Mouse (Mus musculus) midbrain, embryonic 11.5 days (tissue): ENCODE results near the gene Cpm. TPM values are rescaled to one million over a fixed set of nuclear protein-coding genes. Genes with fewer than 3 reads are reported as not detected.

Experiments used
- ATAC-seq: fragments of 200-750 bp; cut with Nextera tagmentation; 2 replicates; pipeline ENCODE4 v1.8.0; 2017; ENCODE audit warnings: moderate TSS enrichment, moderate library complexity; ENCODE audit not compliant: low FRiP score
- DNase-seq: peaks from one replicate; pipeline ENCODE4 v3.0.0; 2015; ENCODE audit warnings: low spot score; ENCODE audit errors: missing footprints
- H3K27ac ChIP-seq: fragments of 300-500 bp; sonication (generic); 2 replicates; pipeline ENCODE4 v1.5.1; 2014; ENCODE audit warnings: low read depth, low read length
- H3K27me3 ChIP-seq: fragments of 300-500 bp; sonication (generic); 2 replicates; pipeline ENCODE4 v1.6.1; 2014; ENCODE audit warnings: mild to moderate bottlenecking, low read length, moderate library complexity, mixed read lengths; ENCODE audit not compliant: control insufficient read depth, insufficient read depth
- H3K36me3 ChIP-seq: fragments of 300-500 bp; sonication (generic); 2 replicates; pipeline ENCODE4 v1.6.1; 2014; ENCODE audit warnings: mild to moderate bottlenecking, low read length, moderate library complexity, mixed read lengths; ENCODE audit not compliant: control insufficient read depth, insufficient read depth
- H3K4me1 ChIP-seq: fragments of 300-500 bp; sonication (generic); 2 replicates; pipeline ENCODE4 v1.6.1; 2014; ENCODE audit warnings: low read length; ENCODE audit not compliant: control insufficient read depth, insufficient read depth
- H3K4me2 ChIP-seq: fragments of 300-500 bp; sonication (generic); 2 replicates; pipeline ENCODE4 v1.6.1; 2014; ENCODE audit warnings: mild to moderate bottlenecking, moderate library complexity
- H3K4me3 ChIP-seq: fragments of 300-500 bp; sonication (generic); 2 replicates; pipeline ENCODE4 v1.5.1; 2014; ENCODE audit warnings: low read depth, low read length
- H3K9ac ChIP-seq: fragments of 300-500 bp; sonication (generic); 2 replicates; pipeline ENCODE4 v1.6.1; 2014; ENCODE audit warnings: low read length
- H3K9me3 ChIP-seq: fragments of 300-500 bp; sonication (generic); 2 replicates; pipeline ENCODE4 v1.6.1; 2016; ENCODE audit warnings: low read length; ENCODE audit not compliant: control insufficient read depth
- WGBS: fragments of 180-500 bp; shearing (Covaris S2); extraction: QIAGEN DNeasy Blood & Tissue Kit; methylation state at CpG from one replicate; pipeline ENCODE4 v1.1.7; 2014; 5-methylcytosine and 5-hydroxymethylcytosine counted together
- polyA plus RNA-seq: library from polyadenylated mRNA; unstranded; fragments of >200 nt; fragmentation: Nextera tagmentation; extraction: Ambion mirVana; gene quantifications from 2 replicates; pipeline ENCODE4 v1.2.1, GENCODE M21; 2014

The Cpm gene
- polyA plus RNA-seq, 1 experiment from 2014 or later = 6.2 TPM

GRCm38 (mm10) chr10:117666947-117667630 lies 37.8 kb downstream of the Cpm start:
- Histone ChIP-seq H3K36me3 (no peaks in the 10 kb centered on the region), H3K4me1 (no peaks in the 10 kb centered on the region), H3K4me2 (no peak overlapping the region), H3K27me3 (no peaks in the 10 kb centered on the region), H3K27ac (no peak overlapping the region), H3K9ac (no peak overlapping the region), H3K4me3 (no peak overlapping the region), H3K9me3 (no peaks in the 10 kb centered on the region)
- 92% methylated on average over 9 of the region's 9 CpGs for WGBS
- ATAC-seq (no peak), DNase-seq (no peak)

GRCm38 (mm10) chr10:117667663-117668507 lies 38.6 kb downstream of the Cpm start:
- H3K36me3 ChIP-seq = no peaks in the 10 kb centered on the region
- H3K4me2 ChIP-seq = no peak overlapping the region
- H3K27ac ChIP-seq = no peak overlapping the region
- no peaks in the 10 kb centered on the region for H3K9me3 ChIP-seq
- no peaks in the 10 kb centered on the region for H3K27me3 ChIP-seq
- WGBS = 93% methylated on average over 28 of the region's 28 CpGs
- ATAC-seq (no peak), DNase-seq (no peak)
- no peak overlapping the region for H3K9ac ChIP-seq
- no peaks in the 10 kb centered on the region for H3K4me1 ChIP-seq
- H3K4me3 ChIP-seq = no peak overlapping the region

DNA sequence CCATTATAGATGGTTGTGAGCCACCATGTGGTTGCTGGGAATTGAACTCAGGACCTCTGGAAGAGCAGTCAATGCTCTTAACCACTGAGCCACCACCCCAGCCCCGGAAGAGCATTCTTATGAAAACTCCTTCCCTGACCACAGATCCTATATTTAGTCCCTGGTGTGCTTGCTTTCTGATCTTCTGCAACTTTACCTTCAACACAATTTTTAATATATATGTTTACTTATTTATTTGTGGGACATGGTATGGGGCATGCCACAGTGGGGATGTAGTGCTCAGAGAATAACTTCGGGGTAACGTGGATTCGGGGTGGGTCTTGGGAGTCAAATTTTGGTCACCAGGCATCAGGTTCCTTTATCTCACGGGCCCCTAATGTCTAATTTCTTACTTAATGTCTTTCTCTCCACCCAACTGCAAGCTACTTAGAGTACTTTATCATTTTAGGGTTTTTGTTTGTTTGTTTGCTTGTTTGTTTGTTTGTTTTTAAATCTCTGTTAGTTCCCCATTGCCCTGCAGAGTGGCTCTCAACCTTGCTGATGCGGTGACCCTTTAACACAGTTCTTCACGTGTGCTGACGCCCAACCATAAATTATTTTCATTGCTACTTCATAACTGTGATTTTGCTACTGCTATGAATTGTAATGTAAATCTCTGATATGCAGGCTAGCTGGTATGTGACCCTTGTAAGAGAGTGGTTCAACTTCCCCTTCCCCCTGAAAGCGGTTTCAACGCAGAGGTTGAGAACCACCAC lies 39.4 kb downstream of the Cpm start:
- DNase-seq (no peak), ATAC-seq (no peak)
- Histone ChIP-seq H3K9me3 (no peaks in the 10 kb centered on the region), H3K27me3 (no peaks in the 10 kb centered on the region), H3K4me2 (no peak overlapping the region), H3K4me3 (no peak overlapping the region), H3K27ac (no peak overlapping the region), H3K36me3 (no peaks in the 10 kb centered on the region), H3K4me1 (no peaks in the 10 kb centered on the region), H3K9ac (no peak overlapping the region)
- 93% methylated on average over 10 of the region's 10 CpGs for WGBS

DNA sequence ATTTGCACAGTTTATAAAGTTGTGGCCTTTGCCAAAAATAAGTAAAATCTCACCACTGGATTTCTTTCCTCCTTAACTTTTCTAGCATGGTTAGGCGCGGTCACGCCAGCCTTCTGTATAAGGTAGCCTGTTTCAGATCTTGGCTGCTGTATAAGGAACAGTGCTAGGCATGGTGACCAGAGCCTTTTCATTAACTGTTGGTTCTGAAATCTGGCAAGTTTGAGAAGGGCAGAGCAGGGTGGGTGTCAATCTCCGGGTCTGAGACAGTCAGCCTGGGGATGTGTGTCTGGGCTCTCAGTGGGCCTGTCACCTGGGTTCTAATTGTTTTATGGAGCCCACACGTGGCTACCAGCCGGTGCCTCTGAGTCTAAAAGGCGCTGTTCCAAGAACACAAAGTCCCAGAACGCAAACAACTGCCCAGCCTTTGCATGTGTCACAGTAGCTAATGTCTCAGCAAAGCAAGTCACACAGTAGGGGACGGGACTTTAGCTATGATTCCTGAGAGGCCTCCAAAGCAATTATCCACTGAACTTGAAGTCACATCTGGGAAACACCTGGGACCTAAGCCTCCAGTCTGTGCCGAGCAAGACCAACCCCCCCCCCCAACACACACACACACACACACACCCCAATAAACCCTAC lies 40.3 kb downstream of the Cpm start:
- no peak for DNase-seq
- Histone ChIP-seq H3K36me3 (no peaks in the 10 kb centered on the region), H3K9ac (no peak overlapping the region), H3K4me2 (no peak overlapping the region), H3K27ac (no peak overlapping the region), H3K9me3 (no peaks in the 10 kb centered on the region), H3K4me3 (no peak overlapping the region), H3K27me3 (no peaks in the 10 kb centered on the region), H3K4me1 (no peaks in the 10 kb centered on the region)
- no peak for ATAC-seq
- 79% methylated on average over 10 of the region's 10 CpGs for WGBS

DNA sequence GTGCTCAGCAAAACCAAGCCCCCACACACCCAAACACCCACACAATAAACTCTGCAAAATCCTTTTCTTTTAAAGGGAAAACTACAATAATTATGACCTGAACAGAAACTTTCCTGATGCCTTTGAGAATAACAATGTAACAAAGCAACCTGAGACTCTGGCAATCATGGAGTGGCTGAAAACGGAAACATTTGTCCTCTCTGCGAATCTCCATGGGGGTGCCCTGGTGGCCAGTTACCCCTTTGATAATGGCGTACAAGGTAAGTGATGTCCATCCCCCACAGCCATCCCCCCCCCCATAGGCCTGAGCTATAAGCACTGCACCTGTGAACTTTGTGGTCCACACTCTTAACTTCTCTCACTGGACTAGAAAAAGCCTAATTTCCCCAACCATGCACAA lies 40.8 kb downstream of the Cpm start:
- WGBS = 68% methylated on average over 3 of the region's 3 CpGs
- no peak overlapping the region for H3K27ac ChIP-seq
- H3K4me1 ChIP-seq = no peaks in the 10 kb centered on the region

GRCm38 (mm10) chr10:117670791-117671190 lies 41.5 kb downstream of the Cpm start:
- Histone ChIP-seq H3K9me3 (no peaks in the 10 kb centered on the region), H3K27me3 (no peaks in the 10 kb centered on the region), H3K4me2 (no peak overlapping the region), H3K4me3 (no peak overlapping the region), H3K4me1 (no peaks in the 10 kb centered on the region), H3K9ac (no peak overlapping the region), H3K36me3 (no peaks in the 10 kb centered on the region), H3K27ac (no peak overlapping the region)
- DNase-seq = no peak
- ATAC-seq = no peak
- WGBS = 86% methylated on average over 5 of the region's 5 CpGs

More for the DNA sequence above, 40.8 kb downstream of the Cpm start:
- no peaks in the 10 kb centered on the region for H3K9me3 ChIP-seq
- DNase-seq (no peak), ATAC-seq (no peak)
- no peaks in the 10 kb centered on the region for H3K36me3 ChIP-seq
- H3K4me2 ChIP-seq = no peak overlapping the region
- H3K4me3 ChIP-seq = no peak overlapping the region
- H3K27me3 ChIP-seq = no peaks in the 10 kb centered on the region
- no peak overlapping the region for H3K9ac ChIP-seq

DNA sequence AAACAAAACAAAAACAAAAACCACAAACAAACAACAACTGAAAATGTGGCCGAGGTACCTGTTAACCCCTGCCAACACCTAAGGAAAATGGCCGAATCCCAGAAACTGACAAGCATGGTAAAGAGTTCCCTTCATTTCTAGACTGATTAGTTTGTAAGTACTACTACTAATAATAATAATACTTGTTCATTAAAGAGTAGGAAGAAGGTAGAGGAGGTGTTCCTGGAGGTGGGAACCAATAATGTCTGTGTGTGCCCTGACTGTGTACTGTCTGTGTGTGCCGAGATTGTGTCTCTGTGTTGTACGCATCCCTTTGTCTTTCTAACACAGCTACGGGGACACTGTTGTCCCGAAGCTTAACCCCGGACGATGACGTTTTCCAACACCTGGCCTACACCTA lies 42.0 kb downstream of the Cpm start:
- H3K4me1 ChIP-seq = peaks cover 3% of the 10 kb centered on the region; the same call in 1 of the 2 replicates
- no peak overlapping the region for H3K4me3 ChIP-seq
- H3K9me3 ChIP-seq = no peaks in the 10 kb centered on the region
- H3K4me2 ChIP-seq = no peak overlapping the region
- no peaks in the 10 kb centered on the region for H3K27me3 ChIP-seq
- H3K36me3 ChIP-seq = no peaks in the 10 kb centered on the region
- DNase-seq = no peak
- no peak overlapping the region for H3K9ac ChIP-seq
- no peak for ATAC-seq
- WGBS = 81% methylated on average over 9 of the region's 9 CpGs
- H3K27ac ChIP-seq = no peak overlapping the region

DNA sequence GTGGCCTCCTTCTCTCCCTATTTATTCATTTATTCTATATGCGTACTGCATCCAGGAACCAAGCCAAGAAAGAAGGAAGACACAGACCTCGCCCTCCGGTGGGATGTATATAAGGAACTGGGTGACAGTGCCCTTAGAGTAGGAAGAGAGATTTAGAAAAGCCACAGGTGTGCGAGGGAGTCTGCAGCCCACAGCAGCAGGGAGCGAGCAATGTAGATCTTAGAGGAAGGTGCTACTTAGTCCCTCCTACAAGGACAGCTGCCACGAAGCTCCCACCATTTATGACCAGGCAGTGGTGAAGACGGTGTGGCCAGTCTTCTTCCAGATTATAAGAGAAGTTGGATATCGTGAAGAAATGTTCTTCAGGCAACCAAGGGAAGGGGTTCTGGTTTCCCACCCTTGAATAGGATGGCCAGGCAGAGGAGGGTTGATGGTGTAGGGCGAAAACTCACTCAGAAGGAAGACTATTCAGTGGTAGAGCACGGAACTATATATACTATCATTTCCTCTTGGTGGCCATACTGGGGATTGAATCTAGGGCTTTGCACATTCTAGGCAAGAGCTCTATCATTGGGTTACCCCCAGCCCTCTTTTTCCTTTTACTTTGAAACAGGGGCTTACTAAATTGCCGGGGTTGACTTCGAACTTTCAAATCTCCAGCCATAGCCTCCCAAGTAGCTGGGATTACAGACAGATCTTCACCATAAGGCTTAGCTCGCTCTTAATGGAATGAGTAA lies 42.8 kb downstream of the Cpm start:
- Histone ChIP-seq H3K4me3 (no peak overlapping the region), H3K4me2 (no peak overlapping the region), H3K27ac (no peak overlapping the region), H3K36me3 (no peaks in the 10 kb centered on the region), H3K9ac (no peak overlapping the region), H3K9me3 (no peaks in the 10 kb centered on the region), H3K27me3 (no peaks in the 10 kb centered on the region), H3K4me1 (peaks cover 4% of the 10 kb centered on the region; the same call in 1 of the 2 replicates)
- DNase-seq (no peak), ATAC-seq (no peak)
- WGBS = 90% methylated on average over 13 of the region's 13 CpGs
